Mouse (Mus musculus) lung, postnatal 0 days (tissue): Measurements from ENCODE around the gene Ier5l. TPM values are rescaled to one million over a fixed set of nuclear protein-coding genes. Genes with fewer than 3 reads are reported as not detected.
A peak's percentile ranks its signal among the peaks of the same experiment; 100 is the strongest.

Experiments
- ATAC-seq: fragments of 200-750 bp; cut with Nextera tagmentation; 2 replicates; pipeline ENCODE4 v1.8.0; 2017; ENCODE audit warnings: moderate library complexity
- DNase-seq: peaks from one replicate; pipeline ENCODE4 v3.0.0-alpha.2; 2016; ENCODE audit warnings: low spot score
- H3K27ac ChIP-seq: fragments of 300-500 bp; sonication (generic); 2 replicates; pipeline ENCODE4 v1.5.1; 2014; ENCODE audit warnings: antibody characterized with exemption, mild to moderate bottlenecking, low read length, mixed read lengths
- H3K27me3 ChIP-seq: fragments of 300-500 bp; sonication (generic); replicated peaks from 2 replicates; pipeline ENCODE4 v1.6.1; 2014; ENCODE audit warnings: low read length, mixed read lengths; ENCODE audit not compliant: insufficient read depth
- H3K36me3 ChIP-seq: fragments of 300-500 bp; sonication (generic); 2 replicates; pipeline ENCODE4 v1.6.1; 2014; ENCODE audit warnings: low read length, mixed read lengths; ENCODE audit not compliant: insufficient read depth
- H3K4me1 ChIP-seq: fragments of 300-500 bp; sonication (generic); 2 replicates; pipeline ENCODE4 v1.6.1; 2014; ENCODE audit warnings: antibody characterized with exemption, low read depth, low read length, mixed read lengths; ENCODE audit not compliant: insufficient read depth
- H3K4me2 ChIP-seq: fragments of 300-500 bp; sonication (generic); replicated peaks from 2 replicates; pipeline ENCODE4 v1.6.1; 2014; ENCODE audit warnings: low read depth, mild to moderate bottlenecking, low read length, moderate library complexity, mixed read lengths
- H3K4me3 ChIP-seq: fragments of 300-500 bp; sonication (generic); 2 replicates; pipeline ENCODE4 v1.5.1; 2014; ENCODE audit warnings: low read depth, low read length
- H3K9ac ChIP-seq: fragments of 300-500 bp; sonication (generic); replicated peaks from 2 replicates; pipeline ENCODE4 v1.6.1; 2014; ENCODE audit warnings: low read depth, mild to moderate bottlenecking
- H3K9me3 ChIP-seq: fragments of 300-500 bp; sonication (generic); 2 replicates; pipeline ENCODE4 v1.6.1; 2016; ENCODE audit warnings: low read length, mixed read lengths
- CTCF ChIP-seq: IDR thresholded peaks from 2 replicates; pipeline ENCODE4 v1.5.1; 2016; ENCODE audit warnings: antibody characterized with exemption, mild to moderate bottlenecking
- EP300 ChIP-seq: IDR thresholded peaks from 2 replicates; pipeline ENCODE4 v1.6.1; 2016; ENCODE audit warnings: antibody characterized with exemption, mild to moderate bottlenecking, control low read depth
- WGBS: fragments of 180-500 bp; shearing (Covaris S2); extraction: QIAGEN DNeasy Blood & Tissue Kit; methylation state at CpG from one replicate; pipeline ENCODE4 v1.1.7; 2014; 5-methylcytosine and 5-hydroxymethylcytosine counted together
- polyA plus RNA-seq: library from polyadenylated mRNA; unstranded; fragments of >200 nt; fragmentation: Nextera tagmentation; extraction: Ambion mirVana; gene quantifications from 2 replicates; pipeline ENCODE4 v1.2.1, GENCODE M21; 2015

Ier5l gene
- polyA plus RNA-seq, 1 experiment from 2014 or later, result 3.6 TPM

DNA sequence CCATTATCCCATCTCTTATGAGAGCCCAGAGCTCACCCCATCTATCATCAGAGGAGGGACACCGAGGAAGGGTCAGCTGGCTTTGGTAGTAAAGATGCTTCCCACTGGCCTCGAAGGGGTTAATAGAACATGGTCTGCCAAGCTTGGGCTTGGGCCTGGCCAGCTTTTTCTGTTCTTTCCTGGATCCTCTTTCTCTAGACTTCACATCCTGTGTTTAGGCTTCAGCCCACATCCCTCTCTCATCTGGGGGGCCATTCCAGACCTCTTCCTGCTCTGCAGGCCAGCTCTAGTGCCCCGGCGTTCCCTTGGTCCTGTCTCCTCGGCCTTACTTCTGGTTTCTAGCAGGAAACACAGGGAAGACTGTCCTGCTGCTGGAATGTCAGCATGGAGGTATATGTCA is 30.0 kb downstream of the Ier5l start:
- ATAC-seq (no peak), DNase-seq (peak; percentile 48)
- no peak overlapping the region for H3K4me2 ChIP-seq
- H3K27me3 ChIP-seq, result no peaks in the 10 kb centered on the region
- WGBS, result 43% methylated on average over 5 of the region's 5 CpGs
- no peak overlapping the region for H3K4me3 ChIP-seq
- H3K9me3 ChIP-seq, result no peaks in the 10 kb centered on the region
- H3K9ac ChIP-seq, result no peak overlapping the region
- H3K4me1 ChIP-seq, result peaks cover 42% of the 10 kb centered on the region
- peaks cover 20% of the 10 kb centered on the region for H3K36me3 ChIP-seq
- no peak for TF ChIP-seq CTCF
- no peak for TF ChIP-seq EP300
- peak overlapping the region; percentile 98 for H3K27ac ChIP-seq

GRCm38 (mm10) chr2:30443281-30443680 is 30.7 kb downstream of the Ier5l start:
- 36% methylated on average over 4 of the region's 4 CpGs for WGBS
- H3K36me3 ChIP-seq, result peaks cover 24% of the 10 kb centered on the region
- H3K4me3 ChIP-seq, result no peak overlapping the region
- peak overlapping the region; percentile 98 for H3K27ac ChIP-seq
- no peaks in the 10 kb centered on the region for H3K27me3 ChIP-seq
- no peaks in the 10 kb centered on the region for H3K9me3 ChIP-seq
- H3K4me2 ChIP-seq, result peak overlapping the region; percentile 63; the same call in 1 of the 2 replicates
- DNase-seq (no peak), ATAC-seq (no peak)
- TF ChIP-seq EP300 (no peak), CTCF (no peak)
- peaks cover 42% of the 10 kb centered on the region for H3K4me1 ChIP-seq
- no peak overlapping the region for H3K9ac ChIP-seq

- Histone ChIP-seq H3K4me1 (peaks cover 39% of the 10 kb centered on the region), H3K27ac (peak overlapping the region; percentile 98), H3K4me2 (peak overlapping the region; percentile 63), H3K4me3 (peak overlapping the region; percentile 25), H3K36me3 (peaks cover 28% of the 10 kb centered on the region), H3K9ac (peak overlapping the region; percentile 57), H3K9me3 (no peaks in the 10 kb centered on the region), H3K27me3 (no peaks in the 10 kb centered on the region)
- WGBS, result 12% methylated on average over 5 of the region's 5 CpGs
- ATAC-seq (no peak), DNase-seq (no peak)
- TF ChIP-seq EP300, result no peak
- no peak for TF ChIP-seq CTCF
These were observed 31.5 kb downstream of the Ier5l start for GRCm38 (mm10) chr2:30442498-30442890.

GRCm38 (mm10) chr2:30441518-30442497 is 32.2 kb downstream of the Ier5l start:
- Histone ChIP-seq H3K4me2 (peak overlapping the region; percentile 63), H3K27ac (peak overlapping the region; percentile 98), H3K9ac (peak overlapping the region; percentile 57), H3K4me3 (peak overlapping the region; percentile 25), H3K4me1 (peaks cover 39% of the 10 kb centered on the region), H3K9me3 (no peaks in the 10 kb centered on the region), H3K36me3 (peaks cover 28% of the 10 kb centered on the region), H3K27me3 (no peaks in the 10 kb centered on the region)
- ATAC-seq (peak; percentile 88), DNase-seq (peak; percentile 98)
- TF ChIP-seq CTCF, result peak; percentile 15; the same call in 1 of the 2 replicates
- peak; percentile 94 for TF ChIP-seq EP300
- 3% methylated on average over 15 of the region's 15 CpGs for WGBS

DNA sequence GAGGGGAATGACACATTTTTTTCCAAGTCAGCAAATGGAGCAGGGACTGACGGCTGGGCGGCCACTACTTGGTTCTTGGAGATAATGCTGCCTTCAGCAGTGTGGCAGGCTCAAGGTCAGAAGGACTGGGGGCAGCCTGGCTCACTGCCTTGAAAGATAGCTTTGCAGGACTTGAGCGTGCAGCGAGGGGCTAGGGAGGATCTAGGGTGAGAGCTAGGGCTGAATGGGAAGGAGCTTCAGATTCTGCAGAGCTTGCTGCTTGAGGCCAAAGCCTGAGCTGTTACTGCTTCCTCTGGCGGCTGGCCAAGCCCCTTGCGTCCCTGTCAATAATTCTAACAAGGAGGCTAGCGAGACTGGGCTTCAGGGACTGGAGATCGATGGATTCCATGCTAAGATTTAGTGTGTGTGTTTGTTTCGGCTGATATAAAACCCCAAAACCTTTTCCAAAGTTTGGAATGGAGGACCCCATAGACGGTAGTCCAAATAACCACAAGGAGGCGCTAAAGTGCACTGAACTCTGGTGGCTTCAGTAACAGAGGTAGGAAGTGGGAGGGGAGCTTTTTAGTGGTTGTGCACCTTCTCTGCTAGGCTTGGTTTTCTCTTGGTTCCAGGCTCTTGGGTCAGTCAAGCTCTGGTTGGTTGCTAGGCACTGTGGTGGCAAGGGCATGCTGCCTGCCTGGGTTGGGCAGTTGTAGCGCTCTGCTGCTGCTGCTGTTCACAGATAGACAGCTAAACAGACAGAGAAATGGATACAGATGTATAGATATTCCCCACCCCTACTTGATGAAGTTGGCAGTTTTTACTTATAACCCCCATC is 33.1 kb downstream of the Ier5l start:
- TF ChIP-seq CTCF (peak; percentile 92), EP300 (no peak)
- peak; percentile 97 for DNase-seq
- ATAC-seq, result peak; percentile 77
- Histone ChIP-seq H3K4me2 (peak overlapping the region; percentile 63), H3K4me1 (peaks cover 39% of the 10 kb centered on the region), H3K4me3 (no peak overlapping the region), H3K9me3 (no peaks in the 10 kb centered on the region), H3K9ac (peak overlapping the region; percentile 32), H3K27ac (peak overlapping the region; percentile 98), H3K36me3 (peaks cover 28% of the 10 kb centered on the region), H3K27me3 (no peaks in the 10 kb centered on the region)
- WGBS, result 5% methylated on average over 12 of the region's 12 CpGs

DNA sequence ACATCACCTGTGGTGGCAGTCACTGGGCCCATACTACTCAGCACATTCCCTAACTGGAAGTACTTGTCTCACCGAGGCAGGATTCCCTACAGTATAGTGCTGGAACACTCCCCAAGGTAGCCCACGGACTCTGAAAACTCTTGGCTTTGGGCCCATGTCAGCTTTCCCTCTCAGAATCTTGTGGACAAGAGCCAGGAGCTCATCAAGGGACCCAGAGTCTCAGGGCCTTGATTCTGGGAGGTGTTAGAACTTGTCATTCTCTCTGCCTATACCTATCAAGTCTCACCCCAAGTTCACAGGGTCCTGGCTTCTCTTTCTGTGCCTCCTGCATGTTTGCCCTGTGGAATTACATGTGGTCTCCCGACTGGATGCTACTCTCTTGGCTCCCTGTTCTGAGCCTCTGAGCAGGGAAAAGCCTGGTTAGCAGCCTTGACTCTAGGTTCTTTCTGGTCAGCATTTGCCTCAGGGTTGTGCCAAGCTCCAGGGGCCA is 33.8 kb downstream of the Ier5l start:
- WGBS, result 19% methylated on average over 3 of the region's 3 CpGs
- Histone ChIP-seq H3K4me3 (no peak overlapping the region), H3K9me3 (no peaks in the 10 kb centered on the region), H3K9ac (no peak overlapping the region), H3K27ac (peak overlapping the region; percentile 98), H3K4me1 (peaks cover 33% of the 10 kb centered on the region), H3K4me2 (0 out of 2 replicates have a peak overlapping the region, but pooled peaks have one; percentile 22), H3K27me3 (no peaks in the 10 kb centered on the region), H3K36me3 (peaks cover 28% of the 10 kb centered on the region)
- no peak for TF ChIP-seq EP300
- TF ChIP-seq CTCF, result no peak
- no peak for ATAC-seq
- DNase-seq, result no peak
